Mouse (Mus musculus) T-helper 1 cell (primary cell): ENCODE data around the gene Tcf20.
"Not testable (repeated sequence)": the region's sequence is repeated elsewhere in the genome, so short reads cannot be mapped to it uniquely, and the experiment has no call there.

Source experiments
- in situ Hi-C: fragments of 300-600 bp; cut with MboI, MseI; formaldehyde crosslinking; loops from one replicate; pipeline ENCODE4 v1.15.1; 2025; ENCODE audit warnings: high pct_unique_total_duplicates

Gene Tcf20

GRCm38 (mm10) chr15:82900331-82900730 is 87.3 kb downstream of the Tcf20 start:
- in situ Hi-C loops = loop anchor here (10.0 kb wide), 1 partner anchor 756 kb away; the partner anchor contains the start of gene Srebf2

DNA sequence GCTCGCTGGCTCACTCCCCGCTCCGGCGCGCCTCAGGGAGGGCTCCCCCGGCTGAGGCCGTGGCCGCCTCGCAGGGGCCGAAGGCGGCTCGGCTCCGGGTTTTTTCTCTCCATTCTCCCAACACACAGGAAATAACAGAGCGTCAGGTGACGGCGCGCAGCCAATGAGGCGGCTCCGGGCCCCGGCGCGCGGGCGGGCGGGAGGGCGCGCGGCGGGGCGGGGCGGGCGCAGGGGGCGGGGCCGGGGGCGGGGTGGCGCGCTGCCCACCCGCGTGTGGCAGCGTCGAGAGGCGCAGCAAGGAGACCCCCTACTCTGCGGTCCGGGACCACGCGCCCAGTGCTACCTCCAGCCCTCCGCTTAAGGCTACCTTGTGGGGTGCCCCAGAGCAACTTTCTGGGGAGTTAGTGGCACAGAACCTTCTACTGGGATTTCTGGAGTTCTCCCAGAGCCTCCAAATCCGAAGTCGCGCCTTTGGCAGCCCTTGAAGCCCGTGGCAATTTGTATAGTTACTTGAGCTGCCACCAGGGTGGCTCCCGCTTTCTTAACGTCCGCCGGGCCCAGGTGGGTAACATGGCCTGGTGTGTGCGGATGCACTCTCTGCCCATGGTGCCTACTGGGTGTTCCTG is 87.9 kb downstream of the Tcf20 start:
- in situ Hi-C loops = loop anchor here (10.0 kb wide), 1 partner anchor 755 kb away; the partner anchor contains the start of gene Srebf2

GRCm38 (mm10) chr15:82898740-82899675 is 88.7 kb downstream of the Tcf20 start:
- in situ Hi-C loops = no loop called here

GRCm38 (mm10) chr15:82898141-82898739 is 89.4 kb downstream of the Tcf20 start:
- in situ Hi-C loops = no loop called here

GRCm38 (mm10) chr15:82896336-82896735 is 91.3 kb downstream of the Tcf20 start:
- in situ Hi-C loops = no loop called here

DNA sequence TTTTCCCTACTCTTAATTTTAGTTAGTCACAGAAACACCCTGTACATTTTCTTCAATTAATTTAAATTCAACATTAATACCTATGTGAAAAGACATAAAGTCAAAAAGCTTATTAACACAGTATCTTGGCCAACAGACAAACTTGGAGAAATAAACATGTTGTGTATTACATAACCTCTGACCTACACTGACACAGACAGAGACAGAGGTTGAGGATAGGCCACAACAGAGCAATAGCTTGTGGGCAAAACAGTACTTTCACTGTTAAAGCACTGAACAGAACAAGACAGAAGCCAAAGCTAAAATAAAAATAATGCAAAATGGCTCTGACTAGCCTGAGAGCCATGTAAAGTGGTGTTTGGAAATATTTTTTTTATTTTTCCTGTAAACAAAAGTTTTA is 97.2 kb downstream of the Tcf20 start:
- in situ Hi-C loops = no loop called here

DNA sequence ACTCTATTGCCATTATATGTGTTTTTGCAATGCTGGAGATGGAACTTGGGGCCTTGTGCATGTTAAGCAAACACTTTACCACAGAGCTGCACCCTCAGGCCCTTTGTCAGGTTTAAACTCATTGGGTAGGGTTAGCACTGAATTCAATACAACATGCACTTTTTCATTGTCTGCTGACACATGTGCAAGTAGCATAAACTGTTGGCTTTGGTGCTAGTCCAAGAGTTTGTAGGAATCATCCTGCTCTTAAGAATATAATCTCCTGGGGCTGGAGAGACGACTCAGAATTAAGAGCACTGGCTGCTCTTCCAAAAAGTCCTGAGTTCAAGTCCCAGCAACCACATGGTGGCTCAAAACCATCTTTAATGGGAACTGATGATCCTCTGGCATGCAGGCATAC is 98.2 kb downstream of the Tcf20 start:
- in situ Hi-C loops = no loop called here

DNA sequence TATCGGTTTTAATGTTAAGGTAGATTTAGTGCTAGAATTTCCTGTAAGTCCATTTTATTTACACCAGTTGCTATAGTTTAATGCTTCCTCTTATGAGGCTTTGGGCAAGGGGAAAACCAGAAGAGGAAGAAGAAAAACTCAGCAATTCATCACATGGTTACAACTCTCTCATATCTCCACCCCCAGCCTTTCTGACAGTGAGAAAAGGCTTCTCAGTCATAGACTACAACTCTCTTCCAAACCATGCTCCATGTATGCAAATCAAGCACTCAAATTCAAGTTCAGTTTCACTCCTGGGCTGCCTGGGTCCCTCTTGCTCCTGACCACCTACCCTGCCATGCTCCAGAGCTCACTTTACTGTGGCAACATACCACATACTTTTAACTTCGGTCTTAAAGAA is 99.2 kb downstream of the Tcf20 start:
- in situ Hi-C loops = no loop called here

- in situ Hi-C loops = no loop called here
Measured at GRCm38 (mm10) chr15:82877309-82877708, 110.4 kb downstream of the Tcf20 start.

- in situ Hi-C loops = no loop called here
Measured at GRCm38 (mm10) chr15:82876863-82877262, 110.8 kb downstream of the Tcf20 start.

DNA sequence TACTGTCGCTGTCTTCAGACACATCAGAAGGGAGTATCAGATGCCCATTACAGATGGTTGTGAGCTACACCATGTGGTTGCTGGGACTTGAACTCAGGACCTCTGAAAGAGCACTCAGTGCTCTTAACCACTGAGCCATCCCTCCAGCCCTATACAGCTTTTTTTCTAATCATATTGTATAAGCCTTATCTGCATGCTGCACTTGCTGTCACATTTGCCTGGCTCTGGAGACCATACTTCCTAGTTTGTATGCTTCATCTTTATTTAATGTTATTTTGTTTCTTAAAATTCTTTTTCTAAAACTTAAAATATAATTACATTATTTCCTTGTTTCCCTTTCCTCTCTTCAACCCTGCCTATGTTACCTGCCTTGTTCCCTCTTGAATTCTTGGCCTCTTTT is 115.6 kb downstream of the Tcf20 start:
- in situ Hi-C loops = no loop called here

GRCm38 (mm10) chr15:82866286-82866685 is 121.4 kb downstream of the Tcf20 start:
- in situ Hi-C loops = not testable (repeated sequence)

DNA sequence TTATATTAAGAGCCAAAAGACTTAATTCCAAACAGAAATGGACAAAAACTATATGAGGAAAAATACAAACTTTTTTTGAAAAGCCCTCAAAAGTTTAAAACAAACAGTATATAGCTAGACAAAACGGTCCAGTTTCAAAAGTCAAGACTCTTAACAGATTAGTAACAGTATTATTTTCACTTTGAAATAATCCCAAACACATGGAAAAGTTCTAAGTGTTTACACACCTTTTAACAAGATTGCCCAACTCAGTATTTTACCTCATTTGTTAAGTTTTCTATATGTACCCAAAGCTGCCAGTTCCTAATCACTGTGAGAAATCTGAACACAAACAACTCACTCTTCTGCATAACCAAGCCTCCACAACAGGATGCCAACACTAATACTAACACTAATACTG is 124.0 kb downstream of the Tcf20 start:
- in situ Hi-C loops = no loop called here

DNA sequence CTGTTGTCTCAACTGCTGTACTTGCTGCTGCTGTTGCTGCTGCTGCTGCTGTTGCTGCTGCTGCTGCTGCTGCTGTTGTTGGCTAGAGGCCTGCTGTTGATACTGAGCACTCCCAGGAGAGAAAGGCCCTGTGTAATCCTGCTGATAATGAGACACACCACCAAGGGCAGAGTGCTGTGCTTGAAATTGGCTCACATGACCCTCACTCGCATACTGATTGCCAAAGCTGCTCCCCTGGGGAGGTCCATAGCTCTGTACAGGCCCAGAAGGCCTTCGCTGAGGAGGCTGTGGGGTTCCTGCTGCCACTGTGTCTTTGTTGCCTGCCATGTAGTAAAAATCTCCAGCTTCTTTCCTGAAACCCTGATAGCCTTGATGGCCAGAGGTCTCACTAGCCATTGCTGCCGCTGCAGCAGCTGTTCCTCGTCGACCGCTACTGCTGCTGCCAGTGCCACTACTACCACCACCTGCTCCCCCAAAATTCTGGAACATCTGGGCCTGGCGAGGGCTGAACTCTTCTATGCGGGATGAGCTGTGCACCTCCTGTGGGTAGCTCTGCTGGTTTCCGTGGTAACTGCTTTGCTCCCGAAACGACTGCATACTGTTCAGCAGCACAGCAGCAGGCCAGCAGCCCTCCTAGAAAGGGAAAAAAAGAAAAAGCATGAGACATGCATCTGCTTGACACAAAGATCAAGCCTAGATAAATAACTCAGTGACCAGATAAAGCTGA is 130.9 kb downstream of the Tcf20 start:
- in situ Hi-C loops = no loop called here

- in situ Hi-C loops = no loop called here
Measured at GRCm38 (mm10) chr15:82856065-82856464, 131.6 kb downstream of the Tcf20 start.

- in situ Hi-C loops = no loop called here
Measured at GRCm38 (mm10) chr15:82839146-82839545, 148.5 kb downstream of the Tcf20 start.

DNA sequence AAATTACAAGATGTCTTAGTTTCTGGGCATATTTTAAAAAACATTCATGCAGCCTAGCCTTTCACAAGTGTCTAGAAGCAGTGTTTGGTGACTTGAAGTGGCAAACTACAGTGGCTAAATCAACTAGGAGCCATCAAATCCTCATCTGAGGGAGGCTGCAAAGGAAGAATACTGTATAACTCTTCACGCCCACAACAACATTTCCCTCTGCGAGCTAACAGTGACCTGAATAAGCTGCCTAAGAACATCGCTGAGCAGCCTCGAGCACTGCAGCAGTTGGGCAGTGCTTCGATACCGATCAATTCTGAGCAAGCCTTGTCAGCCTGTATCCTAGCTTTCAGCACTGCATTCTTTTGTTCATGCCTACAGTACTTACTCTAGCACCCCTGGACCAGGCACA is 157.8 kb downstream of the Tcf20 start:
- in situ Hi-C loops = no loop called here

- in situ Hi-C loops = no loop called here
Measured at GRCm38 (mm10) chr15:82825866-82826265, 161.8 kb downstream of the Tcf20 start.

- in situ Hi-C loops = no loop called here
Measured at GRCm38 (mm10) chr15:82822347-82822746, 165.3 kb downstream of the Tcf20 start.

DNA sequence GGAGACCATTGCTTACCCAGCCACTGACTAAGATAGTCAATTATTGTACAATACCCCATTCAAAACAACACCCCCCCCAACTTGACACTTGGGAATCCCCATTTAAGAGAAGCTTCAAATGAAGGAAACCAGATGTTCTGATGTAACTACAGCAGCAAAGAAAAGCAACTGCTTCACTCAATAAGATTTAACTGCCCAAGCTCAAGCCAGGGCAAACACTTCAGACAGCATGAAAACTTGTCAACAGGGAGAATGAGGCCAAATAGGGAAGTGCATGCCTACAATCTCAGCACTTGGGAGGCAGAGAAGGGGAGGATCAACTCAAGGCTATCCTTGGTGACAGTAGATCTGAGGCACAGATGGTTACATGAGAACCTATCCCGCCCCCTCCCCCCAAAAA is 166.0 kb downstream of the Tcf20 start:
- in situ Hi-C loops = no loop called here

- in situ Hi-C loops = no loop called here
Measured at GRCm38 (mm10) chr15:82815296-82815695, 172.4 kb downstream of the Tcf20 start.

DNA sequence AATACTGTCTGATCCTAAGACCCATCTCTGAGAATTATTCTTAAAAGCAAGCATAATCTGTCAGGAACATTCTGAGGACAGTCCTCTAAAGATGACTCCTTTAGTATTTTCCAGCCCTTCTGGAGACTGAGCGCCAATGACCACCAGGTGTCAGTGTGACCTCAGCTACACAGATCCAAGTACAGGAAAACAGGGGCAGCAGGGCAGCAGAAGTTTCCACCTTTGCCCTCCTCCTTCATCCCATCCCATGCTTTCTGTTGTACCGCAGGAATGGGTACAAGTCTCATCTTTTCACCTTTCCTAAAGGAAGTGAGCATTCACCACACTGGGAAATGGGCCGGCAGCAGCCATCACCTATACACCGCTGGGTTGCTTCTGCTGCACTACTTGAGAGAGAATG is 172.9 kb downstream of the Tcf20 start:
- in situ Hi-C loops = loop anchor here (5.0 kb wide), 1 partner anchor 102 kb away; no protein-coding TSS in a partner anchor
